Mouse (Mus musculus) layer of hippocampus, adult 9-10 months (tissue): ENCODE measurements at regions not wholly inside any gene's neighbourhood (a gene's known extent, or its start where the extent isn't known, plus 50 kb on each side); places are given as distances from the start of the nearest gene placed in this dataset.
"Not testable (repeated sequence)": the region's sequence is repeated elsewhere in the genome, so short reads cannot be mapped to it uniquely, and the experiment has no call there.

ENCODE experiments used
- DNase-seq: peaks from one replicate; pipeline ENCODE4 v3.0.0; 2022; ENCODE audit warnings: low spot score

GRCm38 (mm10) chr2:40149186-40149585 lies 922.9 kb upstream of the Ppp6c start:
- DNase-seq, result peak; percentile 3

DNA sequence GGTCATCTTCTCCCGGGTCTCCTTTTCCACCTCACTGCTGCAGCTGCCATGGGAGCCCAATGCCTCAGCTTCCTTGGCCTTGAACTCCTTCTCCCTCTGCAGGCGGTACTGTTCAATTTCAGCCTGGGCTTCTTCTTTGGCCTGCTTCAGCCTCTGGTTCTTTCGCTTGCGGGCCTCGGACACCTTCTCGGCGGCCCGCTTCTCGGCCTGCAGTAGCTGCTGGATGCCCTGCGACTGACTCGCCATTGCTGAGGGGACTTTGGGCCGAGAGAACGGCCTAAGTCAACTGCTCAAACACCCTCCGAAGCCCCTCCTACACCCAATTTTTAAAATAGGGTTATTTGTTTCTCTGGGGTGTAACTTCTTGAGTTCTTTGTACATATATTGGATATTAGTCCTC lies 901.4 kb upstream of the Ppp6c start:
- not testable (repeated sequence) for DNase-seq

GRCm38 (mm10) chr2:40119176-40119575 lies 892.9 kb upstream of the Ppp6c start:
- DNase-seq, result no peak

GRCm38 (mm10) chr2:40114435-40114834 lies 888.2 kb upstream of the Ppp6c start:
- no peak for DNase-seq
